Mouse (Mus musculus) MEL (cell line): ENCODE results near the gene Rpain. TPM values are rescaled to one million over a fixed set of nuclear protein-coding genes. Genes with fewer than 3 reads are reported as not detected.

ENCODE experiments used
- DNase-seq: peaks from one replicate; pipeline ENCODE4 v3.0.0; 2011; ENCODE audit warnings: low read depth, low spot score
- H3K27ac ChIP-seq: 2 replicates; pipeline ENCODE4 v1.5.1; 2012; ENCODE audit warnings: low read depth, mild to moderate bottlenecking, control low read depth, low read length, moderate library complexity; ENCODE audit not compliant: control insufficient read depth
- H3K27me3 ChIP-seq, 2 experiments: fragments of 150-350 bp in 1 of 2; sonication (generic) in 1 of 2; 2 replicates each; pipeline ENCODE4 v1.6.1; 2012; ENCODE audit warnings: low read length in 2 of 2, mild to moderate bottlenecking in 2 of 2, improper control_type of control experiment in 1 of 2, moderate library complexity in 1 of 2; ENCODE audit not compliant: insufficient read depth in 2 of 2, control insufficient read depth in 1 of 2
- H3K36me3 ChIP-seq, 2 experiments: 2 replicates each; pipeline ENCODE4 v1.6.1; 2012 to 2014; ENCODE audit warnings: low read length in 2 of 2, improper control_type of control experiment in 1 of 2, inconsistent platforms in 1 of 2, mild to moderate bottlenecking in 1 of 2; ENCODE audit not compliant: insufficient read depth in 2 of 2, control insufficient read depth in 1 of 2
- H3K4me1 ChIP-seq, 2 experiments: fragments of 150-350 bp in 1 of 2; sonication (generic) in 1 of 2; 2 replicates each; pipeline ENCODE4 v1.6.1; 2012; ENCODE audit warnings: low read length in 2 of 2, improper control_type of control experiment in 1 of 2, mild to moderate bottlenecking in 1 of 2; ENCODE audit not compliant: insufficient read depth in 2 of 2, control insufficient read depth in 1 of 2
- H3K4me3 ChIP-seq, 2 experiments: fragments of 150-350 bp in 1 of 2; sonication (generic) in 1 of 2; 2 replicates each; pipeline ENCODE4 v1.5.1; 2012; ENCODE audit warnings: low read depth in 2 of 2, low read length in 2 of 2, mild to moderate bottlenecking in 2 of 2, moderate library complexity in 2 of 2, control low read depth in 1 of 2, improper control_type of control experiment in 1 of 2; ENCODE audit not compliant: control insufficient read depth in 1 of 2, insufficient read depth in 1 of 2
- H3K79me2 ChIP-seq: 2 replicates; pipeline ENCODE4 v1.6.1; 2012; ENCODE audit warnings: mild to moderate bottlenecking, low read length, moderate library complexity; ENCODE audit not compliant: control insufficient read depth, poor library complexity, insufficient read depth
- H3K9ac ChIP-seq: 2 replicates; pipeline ENCODE4 v1.6.1; 2012; ENCODE audit warnings: low read depth, mild to moderate bottlenecking, control low read depth, low read length, moderate library complexity; ENCODE audit not compliant: control insufficient read depth, poor library complexity, severe bottlenecking
- H3K9me3 ChIP-seq: fragments of 150-350 bp; sonication (generic); replicated peaks from 2 replicates; pipeline ENCODE4 v1.6.1; 2012; ENCODE audit warnings: mild to moderate bottlenecking, low read length, improper control_type of control experiment, moderate library complexity; ENCODE audit not compliant: insufficient read depth
- BHLHE40 ChIP-seq: IDR thresholded peaks from 2 replicates; pipeline ENCODE4 v1.6.1; 2012; ENCODE audit warnings: low read depth, mild to moderate bottlenecking, inconsistent platforms, low read length, improper control_type of control experiment, borderline replicate concordance
- CHD1 ChIP-seq: IDR thresholded peaks from 2 replicates; pipeline ENCODE4 v1.6.1; 2012; ENCODE audit warnings: low read depth, mild to moderate bottlenecking, inconsistent platforms, low read length, improper control_type of control experiment
- CHD2 ChIP-seq: IDR thresholded peaks from 2 replicates; pipeline ENCODE4 v1.6.1; 2011; ENCODE audit warnings: low read length, improper control_type of control experiment
- E2F4 ChIP-seq: IDR thresholded peaks from 2 replicates; pipeline ENCODE4 v1.6.1; 2011; ENCODE audit warnings: low read depth, low read length, improper control_type of control experiment, borderline replicate concordance
- EP300 ChIP-seq, 2 experiments: IDR thresholded peaks; 2 replicates each; pipeline ENCODE4 v1.6.1; 2011; ENCODE audit warnings: improper control_type of control experiment in 2 of 2, low read length in 2 of 2, low read depth in 1 of 2, mild to moderate bottlenecking in 1 of 2
- ETS1 ChIP-seq: IDR thresholded peaks from 2 replicates; pipeline ENCODE4 v1.6.1; 2012; ENCODE audit warnings: low read depth, mild to moderate bottlenecking, inconsistent platforms, low read length, improper control_type of control experiment, moderate library complexity
- GABPA ChIP-seq: IDR thresholded peaks from 2 replicates; pipeline ENCODE4 v1.6.1; 2012; ENCODE audit warnings: low read depth, mild to moderate bottlenecking, inconsistent platforms, low read length, improper control_type of control experiment, moderate library complexity
- GATA1 ChIP-seq: IDR thresholded peaks from 2 replicates; pipeline ENCODE4 v1.6.1; 2011; ENCODE audit warnings: low read depth, low read length, improper control_type of control experiment
- HCFC1 ChIP-seq: IDR thresholded peaks from 2 replicates; pipeline ENCODE4 v1.6.1; 2012; ENCODE audit warnings: low read depth, mild to moderate bottlenecking, inconsistent platforms, low read length, improper control_type of control experiment, moderate library complexity
- JUND ChIP-seq: IDR thresholded peaks from 2 replicates; pipeline ENCODE4 v1.6.1; 2011; ENCODE audit warnings: low read depth, mild to moderate bottlenecking, improper control_type of control experiment, low read length
- KAT2A ChIP-seq: conservative IDR thresholded peaks from 2 replicates; pipeline ENCODE4 v1.6.1; 2012; ENCODE audit warnings: low read depth, low read length, improper control_type of control experiment, inconsistent platforms
- MAFK ChIP-seq: IDR thresholded peaks from 2 replicates; pipeline ENCODE4 v1.6.1; 2011; ENCODE audit warnings: low read depth, mild to moderate bottlenecking, low read length, improper control_type of control experiment, borderline replicate concordance
- MAX ChIP-seq: IDR thresholded peaks from 2 replicates; pipeline ENCODE4 v1.6.1; 2011; ENCODE audit warnings: low read length, improper control_type of control experiment
- MEF2A ChIP-seq: IDR thresholded peaks from 2 replicates; pipeline ENCODE4 v1.6.1; 2014; ENCODE audit warnings: low read depth, mild to moderate bottlenecking, inconsistent platforms, low read length, improper control_type of control experiment; ENCODE audit not compliant: poor library complexity, insufficient replicate concordance, severe bottlenecking; ENCODE audit errors: extremely low read depth
- MXI1 ChIP-seq: IDR thresholded peaks from 2 replicates; pipeline ENCODE4 v1.6.1; 2011; ENCODE audit warnings: mild to moderate bottlenecking, low read depth, low read length, improper control_type of control experiment
- MYB ChIP-seq: IDR thresholded peaks from 2 replicates; pipeline ENCODE4 v1.6.1; 2011; ENCODE audit warnings: mild to moderate bottlenecking, low read depth, low read length, improper control_type of control experiment
- MYC ChIP-seq: IDR thresholded peaks from 2 replicates; pipeline ENCODE4 v1.6.1; 2011; ENCODE audit warnings: low read depth, mild to moderate bottlenecking, low read length, improper control_type of control experiment, moderate library complexity
- NELFE ChIP-seq: IDR thresholded peaks from 2 replicates; pipeline ENCODE4 v1.6.1; 2011; ENCODE audit warnings: low read depth, low read length, improper control_type of control experiment
- NRF1 ChIP-seq: IDR thresholded peaks from 2 replicates; pipeline ENCODE4 v1.6.1; 2014; ENCODE audit warnings: low read depth, mild to moderate bottlenecking, inconsistent platforms, low read length, improper control_type of control experiment, moderate library complexity; ENCODE audit not compliant: poor library complexity, insufficient read depth, severe bottlenecking
- POLR2A ChIP-seq, 2 experiments: IDR thresholded peaks; 2 replicates each; pipeline ENCODE4 v1.6.1; 2011 to 2012; ENCODE audit warnings: low read length in 2 of 2, mild to moderate bottlenecking in 2 of 2, control low read depth in 1 of 2, improper control_type of control experiment in 1 of 2, low read depth in 1 of 2, moderate library complexity in 1 of 2; ENCODE audit not compliant: control insufficient read depth in 1 of 2, insufficient read depth in 1 of 2, poor library complexity in 1 of 2
- POLR2AphosphoS2 ChIP-seq: IDR thresholded peaks from 2 replicates; pipeline ENCODE4 v1.6.1; 2011; ENCODE audit warnings: low read length, improper control_type of control experiment
- POLR2AphosphoS5 ChIP-seq: IDR thresholded peaks from 2 replicates; pipeline ENCODE4 v1.6.1; 2012; ENCODE audit warnings: low read depth, borderline replicate concordance, mild to moderate bottlenecking, inconsistent platforms, low read length, moderate library complexity, mixed read lengths
- RAD21 ChIP-seq: IDR thresholded peaks from 2 replicates; pipeline ENCODE4 v1.6.1; 2011; ENCODE audit warnings: mild to moderate bottlenecking, low read depth, low read length, improper control_type of control experiment
- RCOR1 ChIP-seq: IDR thresholded peaks from 2 replicates; pipeline ENCODE4 v1.6.1; 2012; ENCODE audit warnings: low read depth, mild to moderate bottlenecking, inconsistent platforms, low read length, improper control_type of control experiment
- SIN3A ChIP-seq: IDR thresholded peaks from 2 replicates; pipeline ENCODE4 v1.6.1; 2012; ENCODE audit warnings: low read length, improper control_type of control experiment, inconsistent platforms
- SMC3 ChIP-seq: IDR thresholded peaks from 2 replicates; pipeline ENCODE4 v1.6.1; 2011; ENCODE audit warnings: low read depth, low read length, improper control_type of control experiment
- TAL1 ChIP-seq: IDR thresholded peaks from 2 replicates; pipeline ENCODE4 v1.6.1; 2012; ENCODE audit warnings: mild to moderate bottlenecking, inconsistent platforms, low read length, moderate library complexity, mixed read lengths
- TBP ChIP-seq: IDR thresholded peaks from 2 replicates; pipeline ENCODE4 v1.8.0; 2011; ENCODE audit warnings: low read depth, low read length, improper control_type of control experiment
- TCF12 ChIP-seq: IDR thresholded peaks from 2 replicates; pipeline ENCODE4 v1.6.1; 2014; ENCODE audit warnings: low read depth, mild to moderate bottlenecking, inconsistent platforms, low read length, improper control_type of control experiment, moderate library complexity
- UBTF ChIP-seq: IDR thresholded peaks from 2 replicates; pipeline ENCODE4 v1.6.1; 2012; ENCODE audit warnings: low read depth, mild to moderate bottlenecking, inconsistent platforms, low read length, improper control_type of control experiment, moderate library complexity, borderline replicate concordance; ENCODE audit not compliant: insufficient read depth
- USF1 ChIP-seq: IDR thresholded peaks from 2 replicates; pipeline ENCODE4 v1.6.1; 2014; ENCODE audit warnings: low read depth, mild to moderate bottlenecking, inconsistent platforms, low read length, improper control_type of control experiment, moderate library complexity
- USF2 ChIP-seq, 2 experiments: IDR thresholded peaks; 2 replicates each; pipeline ENCODE4 v1.6.1; 2011 to 2012; ENCODE audit warnings: improper control_type of control experiment in 2 of 2, low read length in 2 of 2, borderline replicate concordance in 1 of 2, inconsistent platforms in 1 of 2, low read depth in 1 of 2, mild to moderate bottlenecking in 1 of 2; ENCODE audit not compliant: insufficient read depth in 1 of 2
- ZC3H11A ChIP-seq: IDR thresholded peaks from 2 replicates; pipeline ENCODE4 v1.6.1; 2012; ENCODE audit warnings: low read depth, mild to moderate bottlenecking, inconsistent platforms, low read length, improper control_type of control experiment
- ZKSCAN1 ChIP-seq: IDR thresholded peaks from 2 replicates; pipeline ENCODE4 v1.6.1; 2012; ENCODE audit warnings: low read depth, mild to moderate bottlenecking, inconsistent platforms, low read length, improper control_type of control experiment, moderate library complexity
- ZMIZ1 ChIP-seq: IDR thresholded peaks from 2 replicates; pipeline ENCODE4 v1.6.1; 2012; ENCODE audit warnings: low read depth, mild to moderate bottlenecking, inconsistent platforms, low read length, improper control_type of control experiment, moderate library complexity
- ZNF384 ChIP-seq: IDR thresholded peaks from 2 replicates; pipeline ENCODE4 v1.6.1; 2012; ENCODE audit warnings: low read depth, mild to moderate bottlenecking, inconsistent platforms, low read length, improper control_type of control experiment
- polyA plus RNA-seq, 2 experiments: library from polyadenylated mRNA; stranded (reverse) in 1 of 2; unstranded in 1 of 2; fragments of >175 nt in 1 of 2; fragments of >200 nt in 1 of 2; gene quantifications; 2 replicates each; pipeline versions ENCODE4 v1.2.1 to v1.2.4; 2012; ENCODE audit warnings: low replicate concordance in 2 of 2, low read depth in 1 of 2; ENCODE audit not compliant: insufficient read length in 2 of 2, insufficient read depth in 1 of 2, missing spikeins in 1 of 2
- total RNA-seq: library from RNA; depleted of rRNA; stranded (reverse); fragments of 300-350 nt; gene quantifications from 2 replicates; pipeline ENCODE4 v1.2.3, GENCODE M21; 2012

Gene Rpain
- total and polyA plus RNA-seq, 3 experiments: 60.8 to 93.5 TPM; not detected in 1

GRCm38 (mm10) chr11:70982557-70983228, 12.7 kb downstream of the Rpain start, which contains the start of gene C1qbp:
C1qbp (minus strand) TSS chr11:70983026.
- Histone ChIP-seq H3K9ac (peak within 1 kb of the TSS; percentile 89), H3K27ac (peak within 1 kb of the TSS; percentile 54), H3K36me3 (peaks cover 23 to 37% of the 10 kb centered on the region in 2 experiments), H3K9me3 (no peaks in the 10 kb centered on the region), H3K4me1 (peaks cover 5 to 10% of the 10 kb centered on the region in 2 experiments), H3K4me3 (peak within 1 kb of the TSS; percentile 90 to 92), H3K79me2 (peaks cover 31% of the 10 kb centered on the region), H3K27me3 (no peaks in the 10 kb centered on the region)
- peak; percentile 94 for DNase-seq
- peak; percentile 97 for TF ChIP-seq SMC3
- peak; percentile 95 for TF ChIP-seq NELFE
- TF ChIP-seq ZKSCAN1: no peak
- no peak for TF ChIP-seq ZC3H11A
- peak; percentile 79 for TF ChIP-seq TBP
- TF ChIP-seq TAL1: no peak
- peak; percentile 97 for TF ChIP-seq MYC
- no peak for TF ChIP-seq CHD1
- no peak for TF ChIP-seq MYB
- TF ChIP-seq GATA1: no peak
- TF ChIP-seq KAT2A: peak; percentile 77
- TF ChIP-seq MAX: peak; percentile 98
- no peak for TF ChIP-seq CHD2
- TF ChIP-seq MAFK: no peak
- no peak for TF ChIP-seq MEF2A
- peak; percentile 97; the same call in 1 of the 2 replicates for TF ChIP-seq SIN3A
- TF ChIP-seq POLR2A (IDR thresholded peaks at IDR 0.05; ENCODE audit: control insufficient read depth in 1 of 2, insufficient read depth in 1 of 2, low read depth in 1 of 2, low read length in 2 of 2, poor library complexity in 1 of 2): peak; percentile 87 to 92
- no peak for TF ChIP-seq E2F4
- no peak for TF ChIP-seq POLR2AphosphoS5
- peak; percentile 25; the same call in 1 of the 2 replicates for TF ChIP-seq ETS1
- TF ChIP-seq USF1: peak; percentile 88
- peak; percentile 100 for TF ChIP-seq MXI1
- no peak for TF ChIP-seq ZNF384
- no peak for TF ChIP-seq UBTF
- TF ChIP-seq USF2 (IDR thresholded peaks at IDR 0.05; ENCODE audit: borderline replicate concordance in 1 of 2, insufficient read depth in 1 of 2, low read depth in 1 of 2, low read length in 2 of 2): no peak
- TF ChIP-seq TCF12: peak; percentile 84
- TF ChIP-seq ZMIZ1: peak; percentile 74; the same call in 1 of the 2 replicates
- TF ChIP-seq NRF1: 0 out of 2 replicates have a peak, but pooled peaks have one; percentile 5
- TF ChIP-seq GABPA: peak; percentile 87; the same call in 1 of the 2 replicates
- peak; percentile 95 for TF ChIP-seq HCFC1
- peak; percentile 11; the same call in 1 of the 2 replicates for TF ChIP-seq RAD21
- peak; percentile 88; the same call in 1 of the 2 replicates for TF ChIP-seq BHLHE40
- TF ChIP-seq JUND: no peak
- no peak; the same call in none of the 2 replicates for TF ChIP-seq POLR2AphosphoS2
- no peak for TF ChIP-seq EP300 (IDR thresholded peaks at IDR 0.05; ENCODE audit: low read depth in 1 of 2, low read length in 2 of 2)
- TF ChIP-seq RCOR1: no peak
